Mouse (Mus musculus) testis, adult 2 months (tissue): ENCODE results near the gene Cdc14a.

ENCODE experiments used
- CTCF ChIP-seq: fragments of 200-500 bp; IDR thresholded peaks from 2 replicates; pipeline ENCODE4 v1.5.1; 2012; ENCODE audit warnings: low read depth, mild to moderate bottlenecking, inconsistent platforms, low read length, moderate library complexity; ENCODE audit not compliant: control insufficient read depth, insufficient read depth, insufficient replicate concordance
- POLR2A ChIP-seq: fragments of 200-500 bp; IDR thresholded peaks from 2 replicates; pipeline ENCODE4 v1.6.1; 2012; ENCODE audit warnings: low read depth, mild to moderate bottlenecking, inconsistent platforms, low read length, moderate library complexity; ENCODE audit not compliant: control insufficient read depth

GRCm38 (mm10) chr3:116297170-116297569, 126.7 kb downstream of the Cdc14a start:
- TF ChIP-seq CTCF (no peak), POLR2A (no peak)
